Mouse (Mus musculus): ENCODE measurements at regions not wholly inside any gene's neighbourhood (a gene's known extent, or its start where the extent isn't known, plus 50 kb on each side); places are given as distances from the start of the nearest gene placed in this dataset.

DNA sequence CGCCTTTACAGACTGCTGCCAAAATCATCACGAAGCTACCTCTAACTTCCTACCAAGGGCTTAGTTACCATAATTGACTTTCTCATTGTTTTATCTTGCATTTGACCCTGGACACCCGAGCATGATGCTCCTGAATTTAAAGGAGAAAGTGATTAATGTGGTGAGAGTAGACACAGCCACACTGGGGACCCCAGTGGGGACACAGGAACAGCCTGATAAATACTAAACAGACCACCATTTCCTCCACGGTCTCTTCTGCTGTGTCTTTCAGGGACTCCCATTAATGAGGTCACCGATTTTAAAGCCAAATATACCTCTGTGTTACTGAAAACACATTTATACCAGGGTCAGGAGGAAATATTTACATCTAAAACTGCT is 235.2 kb upstream of the Slc7a11 start:
- WGBS (ENCODE audit: insufficient replicate concordance), result 49% methylated on average over 5 of the region's 5 CpGs
- no peak overlapping the region for H3K27ac ChIP-seq (ENCODE audit: low read depth)
- no peaks in the 10 kb centered on the region for H3K27me3 ChIP-seq (ENCODE audit: insufficient read depth, low read length)
- ATAC-seq, result no peak
- no peak overlapping the region for H3K4me2 ChIP-seq (ENCODE audit: low read depth, low read length)
- no peaks in the 10 kb centered on the region for H3K9me3 ChIP-seq (ENCODE audit: low read length)
- DNase-seq, result no peak
- H3K9ac ChIP-seq (replicated peaks), result no peak overlapping the region
- TF ChIP-seq EP300 (IDR thresholded peaks at IDR 0.05; ENCODE audit: low read depth), result no peak
- no peak for TF ChIP-seq CTCF (IDR thresholded peaks at IDR 0.05; ENCODE audit: low read depth)
- no peaks in the 10 kb centered on the region for H3K4me1 ChIP-seq (ENCODE audit: insufficient read depth)
- H3K36me3 ChIP-seq (replicated peaks; ENCODE audit: insufficient read depth, low read length), result no peaks in the 10 kb centered on the region
- no peak overlapping the region for H3K4me3 ChIP-seq (ENCODE audit: low read depth, low read length)

DNA sequence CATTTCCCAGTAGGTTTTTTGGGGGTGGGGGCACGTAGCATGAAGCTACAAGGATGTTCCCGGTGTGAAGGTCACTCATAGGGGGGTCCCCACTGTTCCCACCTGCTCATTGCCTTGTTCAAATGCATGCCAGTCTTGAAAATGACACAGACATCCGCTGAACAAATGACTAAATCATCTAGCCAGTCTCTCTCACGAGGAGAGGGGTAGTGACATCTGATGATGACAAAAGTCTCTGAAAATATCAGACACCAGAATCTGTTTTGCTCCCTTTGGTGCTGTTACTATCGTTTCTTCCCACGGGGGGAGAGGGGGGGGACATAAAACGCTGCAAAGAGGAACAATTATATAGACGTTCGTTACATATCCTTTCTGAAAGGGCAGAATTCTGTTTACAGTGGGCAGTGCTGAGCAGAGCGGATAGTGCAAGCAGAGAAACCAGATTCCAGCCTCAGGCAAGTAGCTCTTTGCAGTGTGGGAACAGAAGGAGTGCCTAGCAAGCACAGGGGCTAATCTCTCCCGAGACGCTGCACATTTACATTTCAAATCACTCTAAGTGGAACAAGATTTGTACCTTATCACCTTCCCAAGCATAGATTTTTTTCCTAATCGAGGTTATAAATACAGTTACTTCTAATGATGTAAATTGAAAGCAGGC is 234.7 kb upstream of the Slc7a11 start:
- no peak for DNase-seq
- H3K27me3 ChIP-seq (ENCODE audit: insufficient read depth, low read length), result no peaks in the 10 kb centered on the region
- H3K4me3 ChIP-seq (ENCODE audit: low read depth, low read length), result no peak overlapping the region
- no peak overlapping the region for H3K9ac ChIP-seq (replicated peaks)
- TF ChIP-seq EP300 (IDR thresholded peaks at IDR 0.05; ENCODE audit: low read depth) (no peak), CTCF (IDR thresholded peaks at IDR 0.05; ENCODE audit: low read depth) (no peak)
- H3K4me1 ChIP-seq (ENCODE audit: insufficient read depth), result no peaks in the 10 kb centered on the region
- H3K9me3 ChIP-seq (ENCODE audit: low read length), result no peaks in the 10 kb centered on the region
- ATAC-seq, result no peak
- no peaks in the 10 kb centered on the region for H3K36me3 ChIP-seq (replicated peaks; ENCODE audit: insufficient read depth, low read length)
- H3K4me2 ChIP-seq (ENCODE audit: low read depth, low read length), result no peak overlapping the region
- H3K27ac ChIP-seq (ENCODE audit: low read depth), result no peak overlapping the region
- 61% methylated on average over 13 of the region's 13 CpGs for WGBS (ENCODE audit: insufficient replicate concordance)

DNA sequence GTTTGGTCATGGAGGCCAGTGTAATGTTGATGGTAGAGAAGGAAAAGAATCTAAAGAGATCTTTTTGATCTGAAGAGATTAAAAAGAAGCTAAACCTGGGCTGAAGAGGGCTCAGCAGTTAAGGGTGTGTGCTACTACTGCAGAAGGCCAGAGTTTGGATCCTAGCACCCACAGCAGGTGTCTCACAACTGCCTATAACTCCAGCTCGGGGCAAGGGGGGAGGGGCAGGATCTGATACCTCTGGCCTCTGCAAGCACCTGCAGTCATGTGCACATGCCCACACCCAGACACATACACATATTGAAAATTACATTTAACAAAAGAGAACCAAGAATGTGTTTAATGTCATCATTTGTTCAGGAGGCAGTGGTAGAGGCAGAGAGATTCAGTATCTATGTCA is 232.4 kb upstream of the Slc7a11 start:
- Histone ChIP-seq H3K9ac (replicated peaks) (no peak overlapping the region), H3K4me2 (ENCODE audit: low read depth, low read length) (no peak overlapping the region), H3K9me3 (ENCODE audit: low read length) (no peaks in the 10 kb centered on the region), H3K36me3 (replicated peaks; ENCODE audit: insufficient read depth, low read length) (no peaks in the 10 kb centered on the region), H3K4me1 (ENCODE audit: insufficient read depth) (no peaks in the 10 kb centered on the region), H3K27ac (ENCODE audit: low read depth) (no peak overlapping the region), H3K4me3 (ENCODE audit: low read depth, low read length) (no peak overlapping the region), H3K27me3 (ENCODE audit: insufficient read depth, low read length) (no peaks in the 10 kb centered on the region)
- 56% methylated on average over 1 of the region's 1 CpGs for WGBS (ENCODE audit: insufficient replicate concordance)
- TF ChIP-seq EP300 (IDR thresholded peaks at IDR 0.05; ENCODE audit: low read depth) (no peak), CTCF (IDR thresholded peaks at IDR 0.05; ENCODE audit: low read depth) (no peak)
- no peak for ATAC-seq
- DNase-seq, result no peak

DNA sequence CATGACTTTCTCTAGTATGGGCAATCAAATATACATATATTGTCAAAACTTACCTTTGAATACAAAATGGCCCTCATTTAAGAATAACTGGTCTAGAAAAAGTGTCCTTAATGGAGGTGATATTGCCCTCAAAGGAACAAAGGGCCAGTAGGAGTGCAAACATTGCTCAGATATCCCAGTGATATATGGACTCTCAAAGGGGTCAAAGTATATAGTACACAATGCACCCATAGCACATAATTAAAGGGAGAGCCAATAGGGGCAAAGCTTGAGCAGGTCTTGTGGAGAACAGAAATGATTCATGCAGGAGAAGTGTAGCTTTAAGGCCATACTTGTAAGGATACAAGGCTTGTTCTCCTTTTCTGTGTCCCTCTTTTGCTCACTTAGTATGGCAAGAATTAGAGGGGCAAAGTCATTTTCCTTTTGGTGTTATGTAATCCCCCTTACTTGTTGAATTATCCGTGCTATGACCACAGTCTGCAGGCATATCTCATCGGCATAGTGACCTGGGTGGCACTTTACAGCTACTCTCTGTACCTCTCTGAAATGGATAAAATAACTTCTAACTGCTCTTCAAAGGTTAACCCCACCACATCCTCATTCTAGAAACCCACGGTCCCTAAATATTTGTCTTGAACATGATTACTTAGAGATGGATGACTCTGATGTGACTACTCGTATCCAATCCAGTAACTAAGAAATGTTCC is 231.6 kb upstream of the Slc7a11 start:
- H3K4me2 ChIP-seq (ENCODE audit: low read depth, low read length), result no peak overlapping the region
- no peaks in the 10 kb centered on the region for H3K36me3 ChIP-seq (replicated peaks; ENCODE audit: insufficient read depth, low read length)
- 69% methylated on average over 4 of the region's 4 CpGs for WGBS (ENCODE audit: insufficient replicate concordance)
- H3K9ac ChIP-seq (replicated peaks), result no peak overlapping the region
- H3K27ac ChIP-seq (ENCODE audit: low read depth), result no peak overlapping the region
- H3K4me3 ChIP-seq (ENCODE audit: low read depth, low read length), result no peak overlapping the region
- H3K4me1 ChIP-seq (ENCODE audit: insufficient read depth), result no peaks in the 10 kb centered on the region
- TF ChIP-seq CTCF (IDR thresholded peaks at IDR 0.05; ENCODE audit: low read depth), result no peak
- no peak for TF ChIP-seq EP300 (IDR thresholded peaks at IDR 0.05; ENCODE audit: low read depth)
- H3K27me3 ChIP-seq (ENCODE audit: insufficient read depth, low read length), result no peaks in the 10 kb centered on the region
- no peaks in the 10 kb centered on the region for H3K9me3 ChIP-seq (ENCODE audit: low read length)
- ATAC-seq (no peak), DNase-seq (no peak)

DNA sequence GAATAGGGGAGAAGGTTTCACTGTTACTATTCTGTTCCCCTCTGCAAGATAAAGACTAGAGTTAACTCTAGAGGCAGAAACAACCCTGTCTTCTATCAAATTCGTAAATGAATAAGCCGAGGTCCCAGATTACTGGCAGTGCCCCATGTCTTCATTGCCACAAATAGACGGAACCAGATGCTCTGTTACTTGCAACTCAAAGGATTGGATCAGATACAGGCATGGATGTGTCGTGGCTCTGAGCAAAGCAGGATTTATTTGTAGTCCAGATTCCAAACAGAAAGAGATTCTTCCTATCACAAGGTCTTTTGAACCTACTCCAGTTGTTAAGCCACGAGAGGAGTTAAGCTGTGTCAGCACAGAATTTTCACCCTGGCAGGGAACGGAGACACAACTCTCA is 221.9 kb upstream of the Slc7a11 start:
- 66% methylated on average over 6 of the region's 6 CpGs for WGBS (ENCODE audit: insufficient replicate concordance)

DNA sequence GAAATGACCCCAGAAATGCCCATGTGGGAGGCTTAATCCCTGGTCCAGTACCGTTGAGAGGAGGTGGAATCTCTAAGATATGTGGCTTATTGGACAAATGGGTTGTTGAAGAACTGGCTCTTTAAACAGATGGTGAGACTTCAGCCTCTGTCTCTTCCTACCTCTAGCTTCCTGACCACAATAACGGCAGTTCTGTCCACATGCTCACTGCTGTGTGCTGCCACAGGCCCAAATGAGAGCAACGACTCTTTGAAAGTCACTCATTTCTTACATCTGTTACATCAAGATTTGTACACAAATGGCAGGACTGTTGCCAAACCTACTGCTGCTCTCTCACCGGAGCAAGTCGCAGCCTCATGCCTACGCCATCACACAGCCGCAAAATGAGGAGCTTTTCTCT is 217.6 kb upstream of the Slc7a11 start:
- DNase-seq (no peak), ATAC-seq (no peak)
- H3K27ac ChIP-seq (ENCODE audit: low read depth), result no peak overlapping the region
- no peaks in the 10 kb centered on the region for H3K4me1 ChIP-seq (ENCODE audit: insufficient read depth)
- H3K36me3 ChIP-seq (replicated peaks; ENCODE audit: insufficient read depth, low read length), result no peaks in the 10 kb centered on the region
- H3K27me3 ChIP-seq (ENCODE audit: insufficient read depth, low read length), result no peaks in the 10 kb centered on the region
- H3K9me3 ChIP-seq (ENCODE audit: low read length), result no peaks in the 10 kb centered on the region
- no peak overlapping the region for H3K4me3 ChIP-seq (ENCODE audit: low read depth, low read length)
- H3K9ac ChIP-seq (replicated peaks), result no peak overlapping the region
- TF ChIP-seq CTCF (IDR thresholded peaks at IDR 0.05; ENCODE audit: low read depth) (no peak), EP300 (IDR thresholded peaks at IDR 0.05; ENCODE audit: low read depth) (no peak)
- H3K4me2 ChIP-seq (ENCODE audit: low read depth, low read length), result no peak overlapping the region
- 65% methylated on average over 7 of the region's 7 CpGs for WGBS (ENCODE audit: insufficient replicate concordance)

More for the DNA sequence above, 221.9 kb upstream of the Slc7a11 start:
- DNase-seq (no peak), ATAC-seq (no peak)
- Histone ChIP-seq H3K27me3 (ENCODE audit: insufficient read depth, low read length) (no peaks in the 10 kb centered on the region), H3K9me3 (ENCODE audit: low read length) (no peaks in the 10 kb centered on the region), H3K36me3 (replicated peaks; ENCODE audit: insufficient read depth, low read length) (no peaks in the 10 kb centered on the region), H3K27ac (ENCODE audit: low read depth) (no peak overlapping the region), H3K4me1 (ENCODE audit: insufficient read depth) (no peaks in the 10 kb centered on the region), H3K4me2 (ENCODE audit: low read depth, low read length) (no peak overlapping the region), H3K9ac (replicated peaks) (no peak overlapping the region), H3K4me3 (ENCODE audit: low read depth, low read length) (no peak overlapping the region)
- no peak for TF ChIP-seq CTCF (IDR thresholded peaks at IDR 0.05; ENCODE audit: low read depth)
- TF ChIP-seq EP300 (IDR thresholded peaks at IDR 0.05; ENCODE audit: low read depth), result no peak
